Mouse (Mus musculus) cerebellum, adult 11-12 months (tissue): ENCODE data around the gene Thbs2.
"Not testable (repeated sequence)": the region's sequence is repeated elsewhere in the genome, so short reads cannot be mapped to it uniquely, and the experiment has no call there.

Experiments used
- DNase-seq: peaks from one replicate; pipeline ENCODE4 v3.0.0; 2022

The Thbs2 gene

GRCm38 (mm10) chr17:14624433-14624832 is 69.6 kb downstream of the Thbs2 start:
- DNase-seq = no peak

DNA sequence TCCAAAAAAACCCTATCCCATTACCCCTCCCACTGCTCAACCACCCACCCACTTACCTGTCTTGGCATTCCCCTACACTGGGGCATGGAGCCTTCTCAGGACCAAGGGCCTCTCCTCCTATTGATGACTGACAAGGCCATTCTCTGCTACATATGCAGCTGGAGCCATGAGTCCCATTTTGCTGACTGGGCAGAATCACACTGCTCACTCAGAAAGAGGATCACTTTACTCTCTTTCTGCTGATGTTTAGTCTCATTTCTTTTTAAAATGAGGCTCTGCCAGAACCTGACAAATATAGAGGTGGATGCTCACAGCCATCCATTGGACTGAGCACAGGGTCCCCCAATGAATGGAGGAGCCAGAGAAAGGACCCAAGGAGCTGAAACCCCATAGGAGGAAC is 73.0 kb downstream of the Thbs2 start:
- not testable (repeated sequence) for DNase-seq

- DNase-seq = no peak
These were observed 74.0 kb downstream of the Thbs2 start for GRCm38 (mm10) chr17:14620037-14620436.

DNA sequence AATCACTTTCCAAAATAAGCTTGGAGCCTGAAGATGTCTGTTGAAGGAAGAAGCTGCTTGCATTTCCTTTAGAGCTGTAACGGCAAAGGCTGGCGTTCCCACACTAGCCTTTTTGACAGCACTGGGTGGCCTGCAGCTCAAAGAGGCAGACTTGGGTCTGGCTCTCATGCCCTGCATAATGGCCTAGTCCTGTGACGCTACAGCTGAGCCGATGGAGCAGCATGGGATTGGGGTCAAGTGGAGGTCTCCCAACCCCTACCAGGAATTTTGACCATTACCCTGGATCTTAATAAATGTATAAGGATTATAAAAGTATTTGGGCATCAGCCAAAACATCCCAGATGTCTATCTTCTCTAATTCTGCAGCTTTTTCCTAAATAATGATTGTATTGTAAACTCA is 75.0 kb downstream of the Thbs2 start:
- no peak for DNase-seq
